Mouse (Mus musculus): ENCODE measurements at regions not wholly inside any gene's neighbourhood (a gene's known extent, or its start where the extent isn't known, plus 50 kb on each side); places are given as distances from the start of the nearest gene placed in this dataset.

DNA sequence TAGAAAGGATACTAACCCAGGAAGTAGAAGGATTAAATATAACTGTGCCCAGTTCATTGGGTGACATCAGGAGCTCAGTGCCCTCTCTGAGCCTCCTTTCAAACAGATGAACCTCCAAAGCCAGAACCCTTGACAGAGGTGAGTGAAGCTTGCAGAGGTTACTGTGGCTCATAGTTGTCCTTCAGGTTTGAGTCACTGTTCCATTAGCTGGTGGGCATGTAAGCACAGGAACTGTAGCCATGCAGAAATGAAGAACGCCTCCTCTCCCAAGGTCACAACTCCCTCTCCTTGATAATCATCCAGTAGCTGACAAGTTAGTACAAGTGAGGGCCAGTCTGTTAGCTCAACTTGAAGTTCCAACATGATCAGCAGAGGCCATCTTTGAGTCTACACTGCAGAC, 794.1 kb upstream of the Lrrc6 start:
- no peak for TF ChIP-seq CTCF (IDR thresholded peaks at IDR 0.05; ENCODE audit: control insufficient read depth, insufficient read depth, insufficient read length)
- TF ChIP-seq USF1 (IDR thresholded peaks at IDR 0.05; ENCODE audit: low read depth) = no peak
- TF ChIP-seq CEBPB (IDR thresholded peaks at IDR 0.05; ENCODE audit: low read depth) = no peak
- TF ChIP-seq MAX (IDR thresholded peaks at IDR 0.05) = no peak
